Mouse (Mus musculus) neural tube, embryonic 13.5 days (tissue): ENCODE results near the gene Elp1. TPM values are rescaled to one million over a fixed set of nuclear protein-coding genes. Genes with fewer than 3 reads are reported as not detected.

Experiments
- ATAC-seq: fragments of 200-750 bp; cut with Nextera tagmentation; 2 replicates; pipeline ENCODE4 v1.8.0; 2017; ENCODE audit warnings: low read depth, mild to moderate bottlenecking, moderate TSS enrichment, moderate library complexity
- H3K27ac ChIP-seq: fragments of 300-500 bp; sonication (generic); replicated peaks from 2 replicates; pipeline ENCODE4 v1.5.1; 2015; ENCODE audit warnings: moderate library complexity, mild to moderate bottlenecking, inconsistent platforms
- H3K27me3 ChIP-seq: fragments of 300-500 bp; sonication (generic); 2 replicates; pipeline ENCODE4 v1.6.1; 2015; ENCODE audit warnings: mild to moderate bottlenecking, inconsistent platforms
- H3K36me3 ChIP-seq: fragments of 300-500 bp; sonication (generic); 2 replicates; pipeline ENCODE4 v1.6.1; 2015; ENCODE audit warnings: mild to moderate bottlenecking, inconsistent platforms
- H3K4me1 ChIP-seq: fragments of 300-500 bp; sonication (generic); replicated peaks from 2 replicates; pipeline ENCODE4 v1.6.1; 2015; ENCODE audit warnings: inconsistent platforms
- H3K4me2 ChIP-seq: fragments of 300-500 bp; sonication (generic); 2 replicates; pipeline ENCODE4 v1.6.1; 2015; ENCODE audit warnings: inconsistent platforms, mild to moderate bottlenecking, moderate library complexity
- H3K4me3 ChIP-seq: fragments of 300-500 bp; sonication (generic); 2 replicates; pipeline ENCODE4 v1.5.1; 2015; ENCODE audit warnings: mild to moderate bottlenecking, inconsistent platforms
- H3K9ac ChIP-seq: fragments of 300-500 bp; sonication (generic); 2 replicates; pipeline ENCODE4 v1.6.1; 2015; ENCODE audit warnings: moderate library complexity, mild to moderate bottlenecking, inconsistent platforms
- H3K9me3 ChIP-seq: fragments of 300-500 bp; sonication (generic); 2 replicates; pipeline ENCODE4 v1.6.1; 2016; ENCODE audit warnings: inconsistent platforms
- WGBS: fragments of 180-500 bp; shearing (Covaris S2); methylation state at CpG from one replicate; pipeline ENCODE4 v1.1.7; 2015; 5-methylcytosine and 5-hydroxymethylcytosine counted together
- polyA plus RNA-seq: library from polyadenylated mRNA; unstranded; fragments of >200 nt; fragmentation: Nextera tagmentation; extraction: Ambion mirVana; gene quantifications from 2 replicates; pipeline ENCODE4 v1.2.1, GENCODE M21; 2015

The Elp1 gene
- polyA plus RNA-seq, 1 experiment from 2014 or later, result 54.1 TPM

DNA sequence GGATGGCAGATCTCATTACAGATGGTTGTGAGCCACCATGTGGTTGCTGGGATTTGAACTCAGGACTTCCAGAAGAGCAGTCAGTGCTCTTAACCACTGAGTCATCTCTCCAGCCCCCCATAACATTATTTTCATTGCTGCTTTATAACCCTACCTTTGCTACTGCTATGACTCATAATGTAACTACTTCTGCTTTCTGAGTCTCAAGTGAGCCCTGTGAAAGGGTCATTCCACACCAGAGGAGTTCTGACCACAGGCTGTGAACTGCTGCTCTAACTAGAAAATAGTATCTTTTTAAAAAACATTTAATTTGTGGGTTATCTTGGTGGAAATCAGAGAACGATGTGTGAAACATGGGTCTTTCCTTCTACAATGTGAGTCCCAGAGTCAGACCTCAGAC lies 44.4 kb downstream of the Elp1 start:
- 97% methylated on average over 1 of the region's 1 CpGs for WGBS

DNA sequence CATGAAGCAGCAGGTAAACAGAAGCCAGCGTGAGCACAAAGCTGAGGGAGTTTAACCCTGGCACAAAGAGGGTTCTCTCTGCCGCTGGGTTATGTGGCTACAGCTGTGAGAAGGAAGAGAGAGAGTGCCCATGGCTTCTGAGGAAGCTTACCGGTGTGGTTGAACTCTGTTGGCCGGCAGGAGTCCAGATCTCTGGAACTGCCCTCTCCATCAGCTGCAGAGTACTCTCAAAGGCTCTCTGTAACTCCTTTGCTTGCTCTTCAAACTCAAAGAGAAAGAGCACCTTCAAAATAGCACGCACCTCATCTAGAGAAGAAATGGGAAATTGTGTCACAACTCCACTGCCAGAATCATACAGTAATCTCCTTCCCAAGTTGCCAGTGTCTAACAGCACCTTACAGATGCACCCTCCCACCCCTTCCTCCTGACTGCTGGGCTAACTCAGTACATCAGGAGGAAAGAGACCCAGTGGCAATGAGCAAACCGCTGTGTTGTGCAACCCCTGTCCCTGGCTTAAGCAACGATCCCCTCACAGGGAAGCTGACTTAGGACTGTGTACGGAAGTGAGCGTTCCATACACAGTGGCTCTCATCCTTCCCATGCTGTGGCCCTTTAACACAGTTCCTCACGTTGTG lies 45.0 kb downstream of the Elp1 start:
- ATAC-seq, result no peak
- 94% methylated on average over 10 of the region's 10 CpGs for WGBS
- no peak overlapping the region for H3K9ac ChIP-seq
- no peaks in the 10 kb centered on the region for H3K9me3 ChIP-seq
- peaks cover 93% of the 10 kb centered on the region for H3K36me3 ChIP-seq
- no peak overlapping the region for H3K4me3 ChIP-seq
- no peak overlapping the region for H3K27ac ChIP-seq
- H3K27me3 ChIP-seq, result no peaks in the 10 kb centered on the region
- no peak overlapping the region for H3K4me2 ChIP-seq
- no peaks in the 10 kb centered on the region for H3K4me1 ChIP-seq

More for the DNA sequence above, 44.4 kb downstream of the Elp1 start:
- no peaks in the 10 kb centered on the region for H3K4me1 ChIP-seq
- no peaks in the 10 kb centered on the region for H3K27me3 ChIP-seq
- no peaks in the 10 kb centered on the region for H3K9me3 ChIP-seq
- ATAC-seq, result no peak
- peaks cover 98% of the 10 kb centered on the region for H3K36me3 ChIP-seq
- H3K4me3 ChIP-seq, result no peak overlapping the region
- no peak overlapping the region for H3K4me2 ChIP-seq
- H3K27ac ChIP-seq, result no peak overlapping the region
- no peak overlapping the region for H3K9ac ChIP-seq

DNA sequence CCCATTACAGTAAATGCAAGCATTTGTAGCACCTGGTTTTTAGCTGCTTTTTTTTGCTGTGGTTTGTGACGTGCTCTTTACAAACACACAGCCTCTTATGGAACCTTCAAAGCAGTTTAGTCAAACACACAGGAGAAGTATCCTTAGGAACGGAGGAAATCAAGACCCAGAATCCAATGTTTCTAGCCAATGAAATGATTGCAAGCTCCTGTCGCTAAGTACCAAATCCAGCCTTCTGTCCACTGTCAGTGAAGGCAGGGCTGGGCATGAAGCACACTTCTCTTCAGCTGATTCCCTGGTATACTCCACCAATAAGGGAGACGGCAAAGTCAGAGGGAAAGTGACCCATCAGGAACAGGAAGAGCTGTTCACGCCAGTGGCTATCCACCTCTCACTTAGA lies 46.1 kb downstream of the Elp1 start:
- WGBS, result 91% methylated on average over 5 of the region's 5 CpGs
- H3K36me3 ChIP-seq, result peaks cover 93% of the 10 kb centered on the region
- H3K9ac ChIP-seq, result no peak overlapping the region
- H3K9me3 ChIP-seq, result no peaks in the 10 kb centered on the region
- no peak for ATAC-seq
- no peaks in the 10 kb centered on the region for H3K27me3 ChIP-seq
- H3K4me1 ChIP-seq, result no peaks in the 10 kb centered on the region
- H3K4me3 ChIP-seq, result no peak overlapping the region
- no peak overlapping the region for H3K4me2 ChIP-seq
- H3K27ac ChIP-seq, result no peak overlapping the region

DNA sequence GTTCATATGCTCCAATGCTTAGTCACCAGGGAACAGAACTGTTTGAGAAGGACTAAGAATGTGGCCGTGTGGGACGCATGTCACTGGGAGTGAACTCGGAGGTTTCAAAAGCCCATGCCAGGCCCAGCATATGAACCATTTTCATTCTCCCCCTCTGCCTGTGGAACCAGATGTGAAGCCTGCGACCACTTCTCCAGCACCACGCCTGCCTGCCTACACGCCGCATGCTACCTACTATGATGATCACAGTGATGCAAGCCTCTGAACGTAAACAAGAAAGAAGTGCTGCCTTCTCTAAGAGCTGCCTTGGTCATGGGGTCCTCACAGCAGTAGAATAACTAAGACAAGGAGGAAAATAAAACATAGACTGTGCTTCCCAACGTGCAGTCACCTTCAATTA lies 54.7 kb downstream of the Elp1 start:
- no peak overlapping the region for H3K4me2 ChIP-seq
- 98% methylated on average over 9 of the region's 9 CpGs for WGBS
- no peak overlapping the region for H3K4me3 ChIP-seq
- H3K27me3 ChIP-seq, result no peaks in the 10 kb centered on the region
- no peak overlapping the region for H3K9ac ChIP-seq
- H3K27ac ChIP-seq, result no peak overlapping the region
- H3K4me1 ChIP-seq, result no peaks in the 10 kb centered on the region
- H3K9me3 ChIP-seq, result no peaks in the 10 kb centered on the region
- no peak for ATAC-seq
- H3K36me3 ChIP-seq, result peaks cover 78% of the 10 kb centered on the region

DNA sequence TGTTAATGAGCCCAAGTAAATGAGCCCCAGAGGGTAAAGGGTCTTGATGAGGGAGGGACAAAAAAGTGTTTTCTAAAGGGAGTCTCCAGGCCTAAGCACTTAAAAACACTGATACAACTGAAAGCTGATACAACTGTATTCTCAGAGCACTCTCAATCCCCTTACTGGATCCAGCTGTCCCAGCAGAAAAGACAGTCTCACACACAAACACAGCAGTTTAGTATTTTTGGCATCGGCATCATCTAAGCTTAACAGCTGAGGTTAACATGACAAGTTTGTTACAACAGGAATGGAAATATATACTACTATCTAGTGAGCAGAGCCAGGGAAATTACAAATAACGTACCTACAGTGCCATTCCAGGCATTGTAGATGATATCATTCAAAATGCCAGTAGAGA lies 55.8 kb downstream of the Elp1 start:
- no peaks in the 10 kb centered on the region for H3K27me3 ChIP-seq
- H3K4me3 ChIP-seq, result no peak overlapping the region
- no peak overlapping the region for H3K4me2 ChIP-seq
- 96% methylated on average over 2 of the region's 2 CpGs for WGBS
- no peak overlapping the region for H3K9ac ChIP-seq
- H3K36me3 ChIP-seq, result peaks cover 70% of the 10 kb centered on the region
- H3K9me3 ChIP-seq, result no peaks in the 10 kb centered on the region
- no peak overlapping the region for H3K27ac ChIP-seq
- ATAC-seq, result no peak
- no peaks in the 10 kb centered on the region for H3K4me1 ChIP-seq

DNA sequence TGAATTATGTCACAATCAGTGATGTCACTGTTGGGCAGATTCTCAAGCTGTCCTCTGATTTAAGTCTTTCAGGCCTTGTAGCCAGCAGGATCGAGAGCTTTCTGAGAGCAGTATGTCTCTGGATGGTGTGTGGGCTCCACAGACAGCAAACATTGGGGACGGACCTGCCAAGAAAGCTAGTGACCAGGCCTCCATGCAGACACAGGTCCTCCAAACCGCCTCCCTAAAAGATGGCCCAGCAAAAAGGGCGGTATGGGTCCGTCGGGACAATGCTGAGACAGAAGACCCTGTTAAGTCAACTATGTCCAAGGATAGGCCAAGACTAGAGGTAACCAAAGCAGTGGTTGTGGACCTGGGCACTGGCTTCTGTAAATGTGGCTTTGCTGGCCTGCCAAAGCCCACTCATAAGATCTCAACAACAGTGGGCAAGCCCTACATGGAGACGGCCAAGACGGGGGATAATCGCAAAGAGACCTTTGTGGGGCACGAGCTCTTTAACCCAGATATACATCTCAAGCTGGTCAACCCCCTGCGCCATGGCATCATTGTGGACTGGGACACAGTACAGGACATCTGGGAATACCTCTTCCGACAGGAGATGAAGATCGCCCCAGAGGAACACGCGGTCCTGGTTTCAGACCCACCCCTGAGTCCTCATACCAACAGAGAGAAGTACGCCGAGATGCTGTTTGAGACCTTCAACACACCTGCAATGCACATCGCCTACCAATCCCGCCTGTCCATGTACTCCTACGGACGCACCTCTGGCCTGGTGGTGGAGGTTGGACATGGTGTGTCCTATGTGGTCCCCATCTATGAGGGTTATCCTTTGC lies 58.6 kb downstream of the Elp1 start, which contains the start of gene Actl7a:
Actl7a (plus strand) TSS at position 51 of the 833 bp plus-strand sequence.
- no peak for ATAC-seq
- no peak within 1 kb of the TSS for H3K9ac ChIP-seq
- WGBS, result 96% methylated on average over 21 of the region's 21 CpGs
- no peak within 1 kb of the TSS for H3K4me2 ChIP-seq
- no peaks in the 10 kb centered on the region for H3K9me3 ChIP-seq
- H3K27me3 ChIP-seq, result no peaks in the 10 kb centered on the region
- no peaks in the 10 kb centered on the region for H3K4me1 ChIP-seq
- no peak within 1 kb of the TSS for H3K4me3 ChIP-seq
- H3K36me3 ChIP-seq, result peaks cover 44% of the 10 kb centered on the region
- no peak within 1 kb of the TSS for H3K27ac ChIP-seq

DNA sequence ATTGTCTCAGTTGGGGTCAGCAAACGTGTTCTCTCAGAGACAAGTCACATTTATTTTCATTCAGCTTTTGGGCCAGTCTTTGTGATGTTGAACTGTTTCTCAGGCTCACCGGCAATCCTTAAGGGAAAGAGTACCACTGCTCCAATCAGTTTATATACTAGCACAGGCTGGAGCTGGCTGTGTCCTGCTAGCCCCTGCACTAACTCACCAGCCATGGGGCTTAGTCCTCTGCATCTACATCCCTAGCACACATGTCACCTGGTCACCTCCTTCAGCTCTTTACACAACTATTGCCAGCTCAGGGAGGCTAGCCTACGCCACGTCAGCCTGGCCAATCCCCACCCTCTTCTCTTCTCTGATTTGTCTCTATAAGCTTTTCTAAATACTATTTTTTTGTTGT lies 59.4 kb downstream of the Elp1 start:
- WGBS, result 87% methylated on average over 4 of the region's 4 CpGs
- Histone ChIP-seq H3K4me2 (no peak overlapping the region), H3K4me1 (no peaks in the 10 kb centered on the region), H3K27me3 (no peaks in the 10 kb centered on the region), H3K36me3 (peaks cover 37% of the 10 kb centered on the region), H3K9ac (no peak overlapping the region), H3K27ac (no peak overlapping the region), H3K9me3 (no peaks in the 10 kb centered on the region), H3K4me3 (no peak overlapping the region)
- no peak for ATAC-seq

DNA sequence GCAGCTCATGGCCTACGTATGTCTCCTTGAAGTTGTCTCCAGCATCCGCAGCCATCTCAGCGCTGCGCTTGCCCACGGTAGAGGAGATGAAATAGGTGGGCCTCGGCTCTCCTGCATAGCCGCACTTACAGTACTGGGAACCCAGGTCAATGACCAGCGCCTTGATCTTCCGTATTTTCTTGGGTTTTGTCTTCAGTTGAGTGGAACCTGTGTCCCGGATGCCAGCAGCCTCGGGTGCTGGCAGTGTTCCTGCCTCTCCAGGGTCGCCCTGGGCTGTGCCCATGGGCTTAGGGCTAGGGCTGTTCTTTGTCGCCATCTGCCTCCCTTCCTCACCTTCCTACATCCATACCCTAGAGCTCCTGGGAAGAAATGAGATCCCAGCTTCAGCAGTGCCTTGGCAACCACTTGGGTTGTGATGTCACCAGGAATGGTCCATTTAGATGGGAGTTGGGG lies 61.1 kb downstream of the Elp1 start, which contains the start of gene Actl7b:
Actl7b (minus strand) TSS at position 403 of the 453 bp plus-strand sequence.
- Histone ChIP-seq H3K9ac (no peak within 1 kb of the TSS), H3K4me2 (no peak within 1 kb of the TSS), H3K36me3 (peaks cover 21% of the 10 kb centered on the region), H3K27me3 (no peaks in the 10 kb centered on the region), H3K27ac (no peak within 1 kb of the TSS), H3K4me3 (no peak within 1 kb of the TSS), H3K4me1 (no peaks in the 10 kb centered on the region), H3K9me3 (no peaks in the 10 kb centered on the region)
- no peak for ATAC-seq
- WGBS, result 94% methylated on average over 13 of the region's 13 CpGs

DNA sequence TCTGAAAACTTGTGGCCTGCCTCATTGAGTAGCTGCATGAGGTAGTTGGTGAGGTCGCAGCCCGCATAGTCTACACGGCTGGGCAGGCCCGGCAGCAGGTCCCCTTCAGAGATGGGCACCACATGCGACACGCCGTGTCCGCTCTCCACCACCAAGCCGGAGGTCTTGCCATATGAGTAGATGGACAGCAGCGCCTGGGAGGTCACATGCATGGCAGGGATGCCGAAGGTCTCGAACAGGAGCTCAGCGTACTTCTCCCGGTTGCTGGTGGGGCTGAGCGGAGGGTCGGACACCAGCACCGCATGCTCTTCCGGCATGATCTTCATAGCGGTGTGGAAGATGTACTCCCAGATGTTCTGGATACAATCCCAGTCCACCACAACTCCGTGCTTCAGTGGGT lies 61.5 kb downstream of the Elp1 start:
- 97% methylated on average over 20 of the region's 20 CpGs for WGBS
- Histone ChIP-seq H3K9ac (no peak overlapping the region), H3K4me3 (no peak overlapping the region), H3K4me2 (no peak overlapping the region), H3K27ac (no peak overlapping the region), H3K4me1 (no peaks in the 10 kb centered on the region), H3K27me3 (no peaks in the 10 kb centered on the region), H3K36me3 (peaks cover 17% of the 10 kb centered on the region), H3K9me3 (no peaks in the 10 kb centered on the region)
- no peak for ATAC-seq

DNA sequence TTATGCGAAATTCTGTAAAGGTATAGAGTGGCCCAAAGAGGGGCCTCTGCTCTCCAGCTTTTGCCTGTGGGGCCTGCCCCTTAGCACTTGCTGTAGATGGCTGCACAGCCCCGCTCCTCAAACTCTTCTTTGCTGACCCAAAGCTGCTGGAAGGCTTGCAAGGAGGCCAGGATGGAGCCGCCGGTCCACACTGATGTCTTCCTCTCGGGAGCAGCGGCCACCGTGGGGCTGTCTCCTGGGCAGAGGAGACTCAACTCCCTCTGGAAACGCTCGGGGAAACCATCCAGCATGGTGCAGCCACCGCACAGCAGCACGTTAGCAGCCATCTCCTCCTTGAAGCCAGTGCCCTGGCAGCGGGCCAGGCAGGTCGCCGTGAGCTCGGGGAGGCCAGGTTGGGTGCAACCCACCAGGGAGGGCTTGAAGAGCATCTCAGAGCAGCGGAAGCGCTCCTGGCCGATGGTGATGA lies 62.1 kb downstream of the Elp1 start, which contains the start of gene Gm26657:
Gm26657 (plus strand) TSS at position 51 of the 466 bp plus-strand sequence.
- H3K4me2 ChIP-seq, result no peak within 1 kb of the TSS
- H3K27ac ChIP-seq, result no peak within 1 kb of the TSS
- 88% methylated on average over 18 of the region's 18 CpGs for WGBS
- no peak within 1 kb of the TSS for H3K9ac ChIP-seq
- no peak within 1 kb of the TSS for H3K4me3 ChIP-seq
- no peaks in the 10 kb centered on the region for H3K27me3 ChIP-seq
- no peak for ATAC-seq
- H3K4me1 ChIP-seq, result no peaks in the 10 kb centered on the region
- H3K36me3 ChIP-seq, result peaks cover 14% of the 10 kb centered on the region
- no peaks in the 10 kb centered on the region for H3K9me3 ChIP-seq

DNA sequence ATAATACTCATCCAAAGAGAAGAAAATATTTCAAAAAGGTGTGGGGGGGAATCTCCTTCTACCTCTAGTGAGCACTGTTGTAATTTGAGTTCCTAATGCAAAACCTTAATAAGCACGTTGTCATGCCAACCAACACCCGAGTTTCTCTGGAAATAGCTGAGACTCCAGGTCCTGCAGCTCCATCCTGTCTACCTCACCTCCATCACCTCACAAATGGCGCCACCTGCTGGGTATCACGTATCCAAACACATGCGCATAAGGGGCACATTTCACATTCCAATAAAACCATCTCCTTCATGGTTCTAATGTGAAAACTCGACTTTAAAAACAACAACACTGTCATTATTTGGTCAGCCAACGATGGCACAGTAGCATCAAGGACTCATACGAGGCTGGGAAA lies 76.3 kb downstream of the Elp1 start:
- peaks cover 6% of the 10 kb centered on the region; the same call in 1 of the 2 replicates for H3K9me3 ChIP-seq
- no peaks in the 10 kb centered on the region for H3K36me3 ChIP-seq
- 61% methylated on average over 8 of the region's 8 CpGs for WGBS

DNA sequence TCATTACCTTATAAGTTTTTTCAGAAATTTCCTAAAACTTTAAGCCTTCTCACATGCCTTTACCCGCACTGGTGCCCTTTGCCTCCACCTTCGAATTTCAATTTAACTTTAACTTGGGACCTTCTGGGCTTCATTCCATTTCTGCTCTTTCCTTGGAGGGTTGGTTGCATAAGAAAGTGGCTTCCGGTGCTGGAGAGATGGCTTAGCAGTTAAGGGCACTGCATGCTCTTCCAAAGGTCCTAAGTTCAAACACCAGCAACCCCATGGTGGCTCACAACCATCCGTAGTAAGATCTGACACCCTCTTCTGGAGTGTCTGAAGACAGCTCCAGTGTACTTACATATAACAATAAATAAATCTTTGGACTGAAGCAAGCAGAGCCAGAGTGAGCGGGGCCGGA lies 78.9 kb downstream of the Elp1 start:
- WGBS, result 95% methylated on average over 6 of the region's 6 CpGs
- Histone ChIP-seq H3K27me3 (no peaks in the 10 kb centered on the region), H3K36me3 (no peaks in the 10 kb centered on the region), H3K4me3 (no peak overlapping the region), H3K4me1 (peaks cover 14% of the 10 kb centered on the region; the same call in 1 of the 2 replicates), H3K27ac (no peak overlapping the region), H3K4me2 (no peak overlapping the region), H3K9ac (no peak overlapping the region), H3K9me3 (peaks cover 6% of the 10 kb centered on the region; the same call in 1 of the 2 replicates)
- ATAC-seq, result no peak

More for the DNA sequence above, 76.3 kb downstream of the Elp1 start:
- no peak for ATAC-seq
- no peak overlapping the region for H3K9ac ChIP-seq
- H3K4me1 ChIP-seq, result no peaks in the 10 kb centered on the region
- H3K27ac ChIP-seq, result no peak overlapping the region
- H3K4me2 ChIP-seq, result no peak overlapping the region
- H3K4me3 ChIP-seq, result no peak overlapping the region
- no peaks in the 10 kb centered on the region for H3K27me3 ChIP-seq
